Mouse (Mus musculus): Measurements from ENCODE around the gene Gm5294. TPM values are rescaled to one million over a fixed set of nuclear protein-coding genes. Genes with fewer than 3 reads are reported as not detected.
A peak's percentile ranks its signal among the peaks of the same experiment; 100 is the strongest.

The Gm5294 gene
- polyA plus RNA-seq, 1 experiment from 2014 or later, result 0.74 TPM

DNA sequence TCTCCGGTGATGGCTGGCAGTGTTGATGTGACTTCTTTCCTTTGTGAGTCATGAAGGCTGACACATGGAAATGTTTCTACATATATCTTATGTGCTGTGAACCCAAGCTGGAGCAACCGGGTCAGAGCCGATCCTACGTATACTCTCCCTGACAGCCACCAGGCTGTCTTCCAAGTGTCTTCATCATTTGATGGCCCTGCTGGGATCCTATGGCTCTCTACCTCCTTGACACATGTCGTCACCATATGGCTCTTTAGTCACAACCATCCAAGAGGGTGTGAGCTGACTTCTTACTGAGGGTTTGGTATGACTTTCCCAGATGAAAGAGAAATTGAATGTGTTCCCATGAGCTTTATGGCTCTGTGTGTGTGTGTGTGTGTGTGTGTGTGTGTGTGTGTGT, 15.6 kb upstream of the Gm5294 start:
- H3K4me3 ChIP-seq, result no peak overlapping the region
- WGBS, result 84% methylated on average over 5 of the region's 5 CpGs
- H3K27ac ChIP-seq (replicated peaks), result no peak overlapping the region
- H3K9ac ChIP-seq, result no peak overlapping the region
- ATAC-seq (ENCODE audit: low FRiP score, low read depth), result no peak
- no peaks in the 10 kb centered on the region for H3K4me1 ChIP-seq (replicated peaks)
- H3K9me3 ChIP-seq, result no peaks in the 10 kb centered on the region
- no peak overlapping the region for H3K4me2 ChIP-seq
- peaks cover 55% of the 10 kb centered on the region for H3K36me3 ChIP-seq
- H3K27me3 ChIP-seq, result no peaks in the 10 kb centered on the region

DNA sequence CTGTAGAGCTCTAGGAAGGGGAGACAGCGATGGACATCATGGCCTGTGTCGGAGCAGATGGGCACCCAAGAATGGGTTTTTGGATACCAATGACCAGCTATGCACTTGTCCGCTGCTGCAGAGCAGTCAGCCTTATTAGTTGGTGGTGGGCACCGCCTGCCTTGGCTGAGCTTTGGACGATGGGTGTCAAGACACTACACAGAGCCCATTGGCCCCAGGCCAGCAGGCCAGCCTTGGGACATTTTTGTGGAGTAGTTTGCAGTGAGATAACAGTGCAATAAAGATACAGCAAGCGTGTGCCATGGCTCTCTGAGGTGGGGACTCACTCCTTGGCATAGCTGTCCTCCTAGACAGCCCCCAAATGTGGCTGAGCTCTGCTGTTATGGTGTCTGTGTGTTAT, 10.1 kb upstream of the Gm5294 start:
- peaks cover 54% of the 10 kb centered on the region for H3K36me3 ChIP-seq
- H3K4me3 ChIP-seq, result no peak overlapping the region
- no peak overlapping the region for H3K9ac ChIP-seq
- WGBS, result 94% methylated on average over 6 of the region's 6 CpGs
- H3K27ac ChIP-seq (replicated peaks), result no peak overlapping the region
- no peaks in the 10 kb centered on the region for H3K9me3 ChIP-seq
- no peak overlapping the region for H3K4me2 ChIP-seq
- no peak for ATAC-seq (ENCODE audit: low FRiP score, low read depth)
- H3K4me1 ChIP-seq (replicated peaks), result no peaks in the 10 kb centered on the region
- no peaks in the 10 kb centered on the region for H3K27me3 ChIP-seq

DNA sequence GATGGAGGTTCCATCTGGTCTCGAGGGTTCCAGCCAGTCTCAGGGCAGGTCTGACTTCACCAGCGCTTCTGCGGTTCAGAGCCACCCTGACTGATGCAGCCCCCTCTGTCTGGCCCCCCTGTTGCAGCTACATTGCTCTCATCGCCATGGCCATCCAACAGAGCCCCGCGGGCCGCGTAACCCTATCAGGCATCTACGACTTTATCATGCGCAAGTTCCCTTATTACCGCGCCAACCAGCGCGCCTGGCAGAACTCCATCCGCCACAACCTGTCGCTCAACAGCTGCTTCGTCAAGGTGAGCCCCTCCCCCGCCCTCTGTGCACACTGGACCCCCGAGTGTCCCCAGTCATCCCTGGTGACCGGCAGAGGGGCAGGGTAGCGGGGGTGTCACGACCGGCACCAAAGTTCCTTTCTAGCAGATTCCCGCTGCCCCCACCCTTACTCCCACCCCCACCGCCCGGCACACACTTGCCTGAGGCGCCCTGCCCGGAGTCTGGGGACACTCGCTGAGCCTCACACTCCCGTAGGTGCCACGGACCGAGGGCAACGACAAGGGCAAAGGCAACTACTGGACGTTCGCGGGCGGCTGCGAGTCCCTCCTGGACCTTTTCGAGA, 945 bp downstream of the Gm5294 start:
- no peak for ATAC-seq (ENCODE audit: low FRiP score, low read depth)
- H3K27me3 ChIP-seq, result peaks cover 53% of the 10 kb centered on the region
- no peaks in the 10 kb centered on the region for H3K9me3 ChIP-seq
- WGBS, result 5% methylated on average over 39 of the region's 39 CpGs
- H3K36me3 ChIP-seq, result no peaks in the 10 kb centered on the region
- peaks cover 12% of the 10 kb centered on the region for H3K4me1 ChIP-seq (replicated peaks)
- peak overlapping the region; percentile 52 for H3K4me2 ChIP-seq
- H3K9ac ChIP-seq, result no peak overlapping the region
- peak overlapping the region; percentile 25 for H3K4me3 ChIP-seq
- H3K27ac ChIP-seq (replicated peaks), result no peak overlapping the region

DNA sequence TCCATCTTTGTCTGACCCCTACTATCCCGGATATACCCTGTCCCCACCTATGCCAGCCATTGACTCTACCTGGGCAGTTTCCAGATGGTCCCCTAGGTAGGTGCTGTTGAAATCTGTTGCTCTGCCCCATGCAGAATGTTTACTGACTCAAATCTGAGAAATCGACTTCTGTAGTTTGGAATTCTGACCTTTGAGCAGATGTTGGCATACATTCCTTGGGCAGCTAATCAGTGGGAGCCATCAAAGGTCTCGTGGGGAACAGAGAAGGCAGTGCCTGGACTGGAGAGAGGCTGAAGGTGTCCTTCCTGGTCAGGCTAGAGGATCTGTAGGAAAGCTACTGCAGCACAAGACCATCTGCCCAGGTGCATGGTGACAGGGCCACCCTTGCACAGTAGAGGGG, 5.2 kb downstream of the Gm5294 start:
- no peaks in the 10 kb centered on the region for H3K36me3 ChIP-seq
- no peak overlapping the region for H3K27ac ChIP-seq (replicated peaks)
- H3K4me3 ChIP-seq, result no peak overlapping the region
- H3K9ac ChIP-seq, result no peak overlapping the region
- ATAC-seq (ENCODE audit: low FRiP score, low read depth), result no peak
- H3K9me3 ChIP-seq, result no peaks in the 10 kb centered on the region
- no peak overlapping the region for H3K4me2 ChIP-seq
- 76% methylated on average over 3 of the region's 3 CpGs for WGBS
- peaks cover 8% of the 10 kb centered on the region for H3K4me1 ChIP-seq (replicated peaks)
- H3K27me3 ChIP-seq, result peaks cover 37% of the 10 kb centered on the region

DNA sequence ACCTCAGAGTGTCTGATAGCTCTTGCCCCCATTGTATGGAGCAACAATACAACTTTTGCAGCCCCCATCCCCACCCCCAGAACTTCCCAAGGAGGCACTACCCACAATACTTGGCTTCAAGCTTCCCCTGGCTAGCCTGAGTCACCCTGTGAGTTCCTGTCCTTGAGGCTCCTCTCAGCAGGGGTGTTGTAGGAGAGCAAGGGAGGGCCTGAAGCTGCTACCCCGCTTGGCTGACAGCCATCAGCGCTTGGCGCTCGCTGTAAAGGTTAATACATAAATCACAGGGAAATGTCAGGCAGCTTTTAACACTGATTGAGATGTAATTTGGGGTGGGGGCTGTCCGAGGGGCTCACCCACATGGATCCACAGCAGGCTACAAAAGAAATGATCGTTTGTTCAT, 13.5 kb downstream of the Gm5294 start:
- ATAC-seq (ENCODE audit: low FRiP score, low read depth), result no peak; the same call in 1 of the 2 replicates
- H3K4me1 ChIP-seq (replicated peaks), result peaks cover 8% of the 10 kb centered on the region; the same call in 1 of the 2 replicates

DNA sequence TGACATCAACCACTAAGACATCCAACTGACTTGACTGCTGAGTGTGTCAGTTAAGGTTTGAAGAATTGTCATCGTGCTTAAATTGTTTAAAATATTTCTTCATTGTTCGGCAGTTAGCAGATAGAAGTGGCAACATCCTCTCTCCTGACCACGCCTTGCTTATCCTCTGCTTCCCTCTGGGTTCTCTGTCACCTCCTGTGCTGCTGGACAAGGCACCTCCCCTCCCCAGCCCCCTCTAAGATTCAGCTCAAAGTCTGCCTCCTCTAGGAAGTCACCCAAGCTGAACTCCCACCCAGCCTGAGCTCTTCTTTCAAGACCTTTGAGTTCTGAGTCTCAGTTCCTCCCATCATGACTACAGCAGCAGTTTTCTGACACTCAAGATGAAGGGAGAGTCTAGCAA, 15.0 kb downstream of the Gm5294 start:
- H3K9ac ChIP-seq, result no peak overlapping the region
- no peak for ATAC-seq (ENCODE audit: low FRiP score, low read depth)
- no peak overlapping the region for H3K27ac ChIP-seq (replicated peaks)
- no peaks in the 10 kb centered on the region for H3K27me3 ChIP-seq
- H3K9me3 ChIP-seq, result no peaks in the 10 kb centered on the region
- no peaks in the 10 kb centered on the region for H3K36me3 ChIP-seq
- no peak overlapping the region for H3K4me2 ChIP-seq
- H3K4me1 ChIP-seq (replicated peaks), result peaks cover 8% of the 10 kb centered on the region; the same call in 1 of the 2 replicates
- 88% methylated on average over 3 of the region's 3 CpGs for WGBS
- H3K4me3 ChIP-seq, result no peak overlapping the region

More for the DNA sequence above, 13.5 kb downstream of the Gm5294 start:
- no peaks in the 10 kb centered on the region for H3K27me3 ChIP-seq
- no peak overlapping the region for H3K4me3 ChIP-seq
- H3K9ac ChIP-seq, result no peak overlapping the region
- H3K27ac ChIP-seq (replicated peaks), result no peak overlapping the region
- H3K4me2 ChIP-seq, result no peak overlapping the region
- H3K9me3 ChIP-seq, result no peaks in the 10 kb centered on the region
- no peaks in the 10 kb centered on the region for H3K36me3 ChIP-seq
- WGBS, result 24% methylated on average over 6 of the region's 6 CpGs

DNA sequence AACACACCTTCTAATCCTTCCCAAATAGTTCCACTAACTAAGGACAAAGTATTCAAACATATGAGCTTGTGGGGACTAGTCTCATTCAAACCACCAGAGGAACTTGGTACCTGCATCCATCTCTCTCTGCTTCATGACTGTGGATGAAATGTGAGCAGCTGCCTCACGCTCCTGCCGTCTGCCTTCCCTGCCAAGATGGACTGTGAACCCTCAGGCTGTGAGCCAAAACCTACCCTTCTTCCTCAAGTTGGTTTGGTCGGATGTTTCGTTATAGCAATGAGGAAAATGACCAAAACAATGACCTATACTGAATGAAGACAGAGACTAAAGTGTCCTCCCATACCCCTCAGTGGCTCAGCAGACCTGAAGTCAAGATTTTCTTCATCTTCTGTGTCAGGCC, 21.1 kb downstream of the Gm5294 start:
- Histone ChIP-seq H3K9me3 (no peaks in the 10 kb centered on the region), H3K9ac (no peak overlapping the region), H3K4me3 (no peak overlapping the region), H3K27ac (replicated peaks) (no peak overlapping the region), H3K36me3 (no peaks in the 10 kb centered on the region), H3K4me2 (no peak overlapping the region), H3K27me3 (no peaks in the 10 kb centered on the region), H3K4me1 (replicated peaks) (no peaks in the 10 kb centered on the region)
- ATAC-seq (ENCODE audit: low FRiP score, low read depth), result no peak
- 96% methylated on average over 4 of the region's 4 CpGs for WGBS

DNA sequence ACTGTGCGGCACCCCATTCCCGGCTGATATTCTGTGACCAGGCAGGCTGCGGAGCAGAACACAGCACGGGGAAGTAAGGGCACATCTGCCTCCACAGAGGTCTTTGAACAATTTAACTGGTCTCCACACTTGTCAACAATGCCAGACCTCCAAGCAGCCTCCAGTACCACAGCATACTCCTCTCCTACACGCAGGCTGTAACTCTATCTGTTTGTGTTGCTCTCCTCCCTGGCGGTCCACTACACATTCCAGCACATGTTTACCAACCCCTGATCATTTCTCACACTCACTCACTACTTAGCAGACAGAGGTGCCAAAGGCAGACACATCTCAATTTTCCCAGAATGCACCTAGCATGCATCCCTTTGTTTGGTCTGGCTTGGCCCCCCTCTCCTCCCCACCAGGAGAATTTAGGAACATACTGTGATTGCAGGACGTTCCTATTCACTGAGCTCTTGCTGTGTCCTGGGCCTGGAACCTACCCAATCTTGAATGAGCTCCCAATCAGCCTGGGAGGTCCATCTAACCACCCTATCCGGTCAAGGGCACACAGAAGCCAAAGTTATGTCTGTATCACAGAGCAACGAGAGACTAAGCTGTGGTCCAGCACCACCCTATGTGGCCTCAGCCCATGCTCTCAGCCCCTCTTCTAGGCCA, 23.4 kb downstream of the Gm5294 start:
- Histone ChIP-seq H3K4me1 (replicated peaks) (no peaks in the 10 kb centered on the region; the same call in none of the 2 replicates), H3K27me3 (no peaks in the 10 kb centered on the region), H3K27ac (replicated peaks) (no peak overlapping the region), H3K4me2 (no peak overlapping the region), H3K9ac (no peak overlapping the region), H3K9me3 (no peaks in the 10 kb centered on the region), H3K36me3 (no peaks in the 10 kb centered on the region), H3K4me3 (no peak overlapping the region)
- WGBS, result 73% methylated on average over 9 of the region's 9 CpGs
- ATAC-seq (ENCODE audit: low FRiP score, low read depth), result no peak

DNA sequence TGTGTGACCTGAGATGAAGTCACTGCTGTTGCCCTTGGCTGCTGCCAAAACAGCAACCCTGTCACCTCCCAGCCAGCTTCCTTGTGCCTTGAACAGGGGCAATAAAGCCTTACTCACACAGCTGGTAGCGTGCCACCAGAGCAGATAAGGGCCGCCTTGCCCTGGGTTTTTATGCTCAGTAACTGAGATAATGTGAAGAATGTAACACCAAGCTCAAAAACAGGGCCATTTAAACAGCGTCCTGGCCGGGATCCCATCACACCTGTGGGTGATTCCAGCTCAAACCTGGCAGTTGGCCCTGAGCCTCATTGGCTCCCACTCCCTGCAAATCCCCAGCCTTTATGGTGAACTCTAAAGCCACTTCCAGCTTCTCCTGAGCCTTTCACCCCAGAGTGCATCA, 26.6 kb downstream of the Gm5294 start:
- Histone ChIP-seq H3K4me1 (replicated peaks) (no peaks in the 10 kb centered on the region; the same call in none of the 2 replicates), H3K4me2 (no peak overlapping the region), H3K27me3 (no peaks in the 10 kb centered on the region), H3K9ac (no peak overlapping the region), H3K4me3 (no peak overlapping the region), H3K9me3 (no peaks in the 10 kb centered on the region), H3K36me3 (no peaks in the 10 kb centered on the region), H3K27ac (replicated peaks) (no peak overlapping the region)
- WGBS, result 83% methylated on average over 4 of the region's 4 CpGs
- no peak for ATAC-seq (ENCODE audit: low FRiP score, low read depth)

DNA sequence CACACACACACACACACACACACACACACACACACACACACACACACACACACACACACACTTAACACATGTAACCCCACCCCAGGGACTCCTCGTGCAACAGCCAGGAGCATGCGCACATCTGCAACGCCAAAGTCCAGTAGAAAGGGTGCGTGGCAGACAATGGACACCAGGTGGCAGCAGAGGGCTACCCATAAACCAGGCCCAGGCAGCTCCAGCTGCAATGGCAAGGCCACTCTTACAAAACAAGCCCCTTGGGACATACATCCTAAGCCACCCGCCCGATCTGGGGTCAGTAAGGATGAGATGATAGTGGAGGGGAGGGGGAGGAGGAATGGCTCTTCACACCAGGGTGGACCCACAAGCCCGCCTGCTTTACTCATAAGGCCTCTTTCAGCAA, 28.2 kb downstream of the Gm5294 start:
- WGBS, result 5% methylated on average over 7 of the region's 7 CpGs
- peak overlapping the region; percentile 40 for H3K4me2 ChIP-seq
- 0 out of 2 replicates have a peak overlapping the region, but pooled peaks have one; percentile 5 for H3K4me3 ChIP-seq
- no peak overlapping the region for H3K9ac ChIP-seq
- no peak overlapping the region for H3K27ac ChIP-seq (replicated peaks)
- no peaks in the 10 kb centered on the region for H3K36me3 ChIP-seq
- H3K9me3 ChIP-seq, result no peaks in the 10 kb centered on the region
- no peaks in the 10 kb centered on the region for H3K27me3 ChIP-seq
- peak; percentile 83 for ATAC-seq (ENCODE audit: low FRiP score, low read depth)
- no peaks in the 10 kb centered on the region; the same call in none of the 2 replicates for H3K4me1 ChIP-seq (replicated peaks)

DNA sequence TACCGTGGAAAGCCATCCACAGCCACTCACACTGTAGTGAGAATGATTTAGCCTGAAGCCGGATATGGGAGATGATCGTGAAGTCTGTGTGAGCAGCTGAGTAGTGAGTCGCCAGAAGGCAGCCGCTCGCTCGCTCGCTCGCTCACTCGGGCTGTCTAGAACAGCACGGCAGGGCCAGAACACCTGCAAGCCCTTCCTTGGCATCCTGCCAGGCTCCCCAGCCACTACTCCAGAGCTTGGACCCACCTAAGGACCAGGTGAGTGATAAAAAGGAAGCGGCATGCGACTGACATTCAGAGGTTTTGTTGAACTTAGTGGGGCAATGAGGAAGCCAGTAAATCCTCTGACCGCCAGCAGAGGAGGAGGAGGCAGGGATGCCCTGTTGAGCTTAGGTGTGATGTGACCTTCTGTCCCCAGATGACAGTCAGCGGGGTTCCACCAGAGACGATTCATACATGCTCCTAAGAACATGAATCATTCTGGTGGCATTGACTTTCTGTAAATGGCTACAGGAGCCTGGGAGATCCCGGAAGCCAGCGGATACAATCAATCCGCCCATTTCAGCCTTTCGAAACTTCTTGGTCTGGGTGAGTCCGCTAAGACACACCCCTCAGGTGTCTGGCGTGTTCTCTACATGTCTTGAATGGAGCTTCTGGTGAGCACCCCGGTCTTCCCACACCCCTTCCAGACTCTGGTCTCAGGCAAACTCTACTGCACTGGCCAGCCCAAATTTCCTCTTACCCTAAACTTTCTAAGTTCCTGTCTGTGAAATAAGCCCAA, 30.0 kb downstream of the Gm5294 start:
- H3K9ac ChIP-seq, result no peak overlapping the region
- H3K4me2 ChIP-seq, result no peak overlapping the region
- no peak overlapping the region for H3K27ac ChIP-seq (replicated peaks)
- H3K9me3 ChIP-seq, result no peaks in the 10 kb centered on the region
- H3K4me1 ChIP-seq (replicated peaks), result no peaks in the 10 kb centered on the region; the same call in none of the 2 replicates
- H3K27me3 ChIP-seq, result no peaks in the 10 kb centered on the region
- no peaks in the 10 kb centered on the region for H3K36me3 ChIP-seq
- no peak for ATAC-seq (ENCODE audit: low FRiP score, low read depth)
- 71% methylated on average over 23 of the region's 23 CpGs for WGBS
- H3K4me3 ChIP-seq, result no peak overlapping the region

DNA sequence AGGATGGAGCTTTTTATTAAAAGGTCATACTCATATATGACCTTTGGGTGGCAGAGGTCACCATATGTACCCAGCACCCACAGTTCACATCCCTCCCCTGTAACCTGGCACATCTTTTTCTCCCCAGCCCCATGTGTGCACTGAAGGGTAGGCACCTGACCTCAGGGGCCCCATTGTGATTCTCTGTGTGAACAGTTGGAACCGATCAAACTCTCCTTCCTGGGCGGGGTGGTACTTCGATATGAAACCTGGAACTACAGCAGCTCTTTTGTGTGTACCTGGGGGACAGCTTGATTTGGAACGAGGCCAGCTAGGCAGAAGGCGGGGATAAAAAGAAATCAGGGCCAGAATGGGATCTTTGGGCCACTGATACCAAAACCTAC, 30.6 kb downstream of the Gm5294 start:
- no peak overlapping the region for H3K9ac ChIP-seq
- no peaks in the 10 kb centered on the region for H3K36me3 ChIP-seq
- WGBS, result 81% methylated on average over 5 of the region's 5 CpGs
- no peaks in the 10 kb centered on the region for H3K27me3 ChIP-seq
- H3K9me3 ChIP-seq, result no peaks in the 10 kb centered on the region
- no peaks in the 10 kb centered on the region; the same call in none of the 2 replicates for H3K4me1 ChIP-seq (replicated peaks)
- no peak overlapping the region for H3K27ac ChIP-seq (replicated peaks)
- no peak for ATAC-seq (ENCODE audit: low FRiP score, low read depth)
- no peak overlapping the region for H3K4me2 ChIP-seq
- H3K4me3 ChIP-seq, result no peak overlapping the region

All from hindbrain, embryonic 15.5 days (tissue).